Mouse (Mus musculus) c-Kit-positive CD71-positive TER-119-negative erythroid progenitor cells, embryonic 14.5 days (primary cell): ENCODE results near the gene Cdh23.

ENCODE experiments used
- DNase-seq: peaks from one replicate; pipeline ENCODE4 v3.0.0-alpha.2; 2013; ENCODE audit warnings: low read depth

The Cdh23 gene

GRCm38 (mm10) chr10:60400507-60401295 lies 295.6 kb downstream of the Cdh23 start:
- no peak for DNase-seq

- DNase-seq, result no peak
Observed at GRCm38 (mm10) chr10:60399449-60399848, 296.8 kb downstream of the Cdh23 start, which contains the start of gene Gm17455. Gene Gm17455, plus strand, starts transcription at chr10:60399726.

- DNase-seq, result no peak
Observed at GRCm38 (mm10) chr10:60398051-60398814, 298.1 kb downstream of the Cdh23 start.

- no peak for DNase-seq
Observed at GRCm38 (mm10) chr10:60395605-60396004, 300.7 kb downstream of the Cdh23 start.

GRCm38 (mm10) chr10:60394936-60395335 lies 301.4 kb downstream of the Cdh23 start:
- DNase-seq, result no peak

GRCm38 (mm10) chr10:60391661-60392060 lies 304.6 kb downstream of the Cdh23 start:
- no peak for DNase-seq

GRCm38 (mm10) chr10:60390904-60391420 lies 305.3 kb downstream of the Cdh23 start:
- no peak for DNase-seq

- no peak for DNase-seq
Observed at GRCm38 (mm10) chr10:60390177-60390903, 305.9 kb downstream of the Cdh23 start.

GRCm38 (mm10) chr10:60389447-60389865 lies 306.8 kb downstream of the Cdh23 start:
- no peak for DNase-seq

- DNase-seq, result no peak
Observed at GRCm38 (mm10) chr10:60388332-60388731, 308.0 kb downstream of the Cdh23 start.

- no peak for DNase-seq
Observed at GRCm38 (mm10) chr10:60381142-60381925, 315.0 kb downstream of the Cdh23 start.

GRCm38 (mm10) chr10:60380229-60380628 lies 316.1 kb downstream of the Cdh23 start:
- no peak for DNase-seq

GRCm38 (mm10) chr10:60379419-60379957 lies 316.8 kb downstream of the Cdh23 start:
- no peak for DNase-seq

- DNase-seq, result no peak
Observed at GRCm38 (mm10) chr10:60376704-60377103, 319.6 kb downstream of the Cdh23 start.

- no peak for DNase-seq
Observed at GRCm38 (mm10) chr10:60373937-60374578, 322.2 kb downstream of the Cdh23 start.

- DNase-seq, result no peak
Observed at GRCm38 (mm10) chr10:60373543-60373936, 322.8 kb downstream of the Cdh23 start.

- no peak for DNase-seq
Observed at GRCm38 (mm10) chr10:60371596-60372386, 324.5 kb downstream of the Cdh23 start.

- DNase-seq, result no peak
Observed at GRCm38 (mm10) chr10:60370601-60371061, 325.7 kb downstream of the Cdh23 start.

GRCm38 (mm10) chr10:60370098-60370497 lies 326.2 kb downstream of the Cdh23 start:
- DNase-seq, result no peak

- no peak for DNase-seq
Observed at GRCm38 (mm10) chr10:60369405-60369804, 326.9 kb downstream of the Cdh23 start.
